Mouse (Mus musculus) lung, embryonic 14.5 days (tissue): Measurements from ENCODE around the gene Snx30. TPM values are rescaled to one million over a fixed set of nuclear protein-coding genes. Genes with fewer than 3 reads are reported as not detected.

Experiments used
- ATAC-seq: fragments of 200-750 bp; cut with Nextera tagmentation; 2 replicates; pipeline ENCODE4 v1.8.0; 2017; ENCODE audit warnings: mild to moderate bottlenecking, moderate TSS enrichment, moderate library complexity; ENCODE audit not compliant: insufficient read depth
- DNase-seq: peaks from one replicate; pipeline ENCODE4 v3.0.0-alpha.2; 2015
- H3K27ac ChIP-seq: fragments of 300-500 bp; sonication (generic); 2 replicates; pipeline ENCODE4 v1.5.1; 2014; ENCODE audit warnings: low read depth, mild to moderate bottlenecking, moderate library complexity
- H3K27me3 ChIP-seq: fragments of 300-500 bp; sonication (generic); 2 replicates; pipeline ENCODE4 v1.6.1; 2014; ENCODE audit warnings: low read length, control low read depth; ENCODE audit not compliant: insufficient read depth
- H3K36me3 ChIP-seq: fragments of 300-500 bp; sonication (generic); 2 replicates; pipeline ENCODE4 v1.6.1; 2014; ENCODE audit warnings: control low read depth; ENCODE audit not compliant: insufficient read depth
- H3K4me1 ChIP-seq: fragments of 300-500 bp; sonication (generic); 2 replicates; pipeline ENCODE4 v1.6.1; 2014; ENCODE audit warnings: antibody characterized with exemption, control low read depth; ENCODE audit not compliant: insufficient read depth
- H3K4me2 ChIP-seq: fragments of 300-500 bp; sonication (generic); 2 replicates; pipeline ENCODE4 v1.6.1; 2014; ENCODE audit warnings: mild to moderate bottlenecking
- H3K4me3 ChIP-seq: fragments of 300-500 bp; sonication (generic); 2 replicates; pipeline ENCODE4 v1.5.1; 2014; ENCODE audit warnings: low read depth, low read length
- H3K9ac ChIP-seq: fragments of 300-500 bp; sonication (generic); 2 replicates; pipeline ENCODE4 v1.6.1; 2014
- H3K9me3 ChIP-seq: fragments of 300-500 bp; sonication (generic); 2 replicates; pipeline ENCODE4 v1.6.1; 2016; ENCODE audit warnings: low read depth, low read length, control low read depth
- CTCF ChIP-seq: IDR thresholded peaks from 2 replicates; pipeline ENCODE4 v1.5.1; 2016; ENCODE audit warnings: antibody characterized with exemption, low read depth
- WGBS: fragments of 180-500 bp; shearing (Covaris S2); extraction: QIAGEN DNeasy Blood & Tissue Kit; methylation state at CpG from one replicate; pipeline ENCODE4 v1.1.7; 2014; 5-methylcytosine and 5-hydroxymethylcytosine counted together
- polyA plus RNA-seq: library from polyadenylated mRNA; unstranded; fragments of >200 nt; fragmentation: Nextera tagmentation; extraction: Ambion mirVana; gene quantifications from 2 replicates; pipeline ENCODE4 v1.2.1, GENCODE M21; 2014

Gene Snx30
- polyA plus RNA-seq, 1 experiment from 2014 or later = 10.6 TPM

DNA sequence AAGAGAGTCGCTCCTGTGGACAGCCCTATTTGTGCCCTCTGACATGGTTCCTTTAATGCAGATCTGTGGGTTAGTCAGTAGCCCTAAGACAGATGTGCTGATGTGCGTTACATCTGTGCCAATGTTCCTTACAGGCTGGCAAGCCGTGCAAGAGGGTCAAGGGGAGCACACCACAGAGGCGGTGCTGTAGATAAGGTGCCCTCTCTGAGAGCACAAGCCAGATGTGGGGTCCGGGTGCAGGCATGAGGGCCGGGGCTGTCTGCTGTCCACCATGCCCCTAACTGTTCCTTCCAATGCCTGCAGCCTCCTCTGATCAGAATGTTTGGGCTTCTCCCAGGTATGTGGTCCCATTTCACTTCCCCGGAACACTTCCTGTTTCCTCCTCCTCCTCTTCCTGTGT is 40.7 kb upstream of the Snx30 start:
- H3K4me2 ChIP-seq = peak overlapping the region; percentile 50
- peaks cover 10% of the 10 kb centered on the region for H3K4me1 ChIP-seq
- H3K36me3 ChIP-seq = no peaks in the 10 kb centered on the region
- no peaks in the 10 kb centered on the region for H3K27me3 ChIP-seq
- H3K9ac ChIP-seq = no peak overlapping the region
- no peak for TF ChIP-seq CTCF
- H3K9me3 ChIP-seq = no peaks in the 10 kb centered on the region
- H3K4me3 ChIP-seq = no peak overlapping the region
- ATAC-seq = peak; percentile 45
- no peak for DNase-seq
- peak overlapping the region; percentile 89 for H3K27ac ChIP-seq
- 29% methylated on average over 7 of the region's 7 CpGs for WGBS

DNA sequence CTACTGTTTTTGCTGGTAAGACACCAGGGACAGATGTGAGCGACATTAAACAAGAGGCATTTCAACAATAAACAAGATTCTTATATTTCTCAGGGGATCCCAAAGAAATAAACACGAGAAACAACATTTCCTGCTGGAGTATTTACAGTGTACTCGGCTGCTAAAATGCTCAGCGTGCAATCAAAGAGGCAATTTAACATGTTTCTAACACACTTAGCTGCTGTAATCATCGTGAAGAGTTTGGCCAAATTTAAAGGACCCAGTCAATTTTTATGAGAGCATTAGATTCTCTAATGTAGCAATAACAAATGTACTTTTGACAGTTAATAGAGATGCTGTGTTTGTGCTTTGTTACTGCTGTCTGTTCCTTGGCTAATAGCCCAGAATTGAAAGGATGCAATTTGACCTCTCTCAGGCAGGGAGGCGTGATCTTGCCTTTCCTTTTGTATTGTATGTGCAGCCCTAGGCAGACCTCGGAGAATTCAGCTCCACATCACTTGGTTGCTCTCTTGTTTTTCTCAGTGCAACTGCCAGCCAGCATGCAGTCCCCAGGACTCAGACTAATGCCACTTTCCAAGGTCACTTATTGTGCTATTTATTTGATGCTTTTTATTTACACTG is 40.1 kb upstream of the Snx30 start:
- TF ChIP-seq CTCF = no peak
- no peaks in the 10 kb centered on the region for H3K9me3 ChIP-seq
- no peaks in the 10 kb centered on the region for H3K27me3 ChIP-seq
- WGBS = 19% methylated on average over 7 of the region's 7 CpGs
- H3K4me1 ChIP-seq = peaks cover 6% of the 10 kb centered on the region
- H3K36me3 ChIP-seq = peaks cover 4% of the 10 kb centered on the region
- H3K9ac ChIP-seq = no peak overlapping the region
- H3K27ac ChIP-seq = peak overlapping the region; percentile 89
- no peak overlapping the region for H3K4me3 ChIP-seq
- DNase-seq (peak; percentile 93), ATAC-seq (peak; percentile 86)
- peak overlapping the region; percentile 50 for H3K4me2 ChIP-seq

- Histone ChIP-seq H3K4me1 (peaks cover 4% of the 10 kb centered on the region; the same call in 1 of the 2 replicates), H3K4me3 (no peak overlapping the region), H3K27me3 (no peaks in the 10 kb centered on the region), H3K9me3 (no peaks in the 10 kb centered on the region), H3K9ac (no peak overlapping the region), H3K27ac (no peak overlapping the region), H3K36me3 (peaks cover 21% of the 10 kb centered on the region), H3K4me2 (no peak overlapping the region)
- DNase-seq (no peak), ATAC-seq (no peak)
- TF ChIP-seq CTCF = no peak
- 75% methylated on average over 2 of the region's 2 CpGs for WGBS
Measured at GRCm38 (mm10) chr4:59767717-59768116, 37.9 kb upstream of the Snx30 start.

DNA sequence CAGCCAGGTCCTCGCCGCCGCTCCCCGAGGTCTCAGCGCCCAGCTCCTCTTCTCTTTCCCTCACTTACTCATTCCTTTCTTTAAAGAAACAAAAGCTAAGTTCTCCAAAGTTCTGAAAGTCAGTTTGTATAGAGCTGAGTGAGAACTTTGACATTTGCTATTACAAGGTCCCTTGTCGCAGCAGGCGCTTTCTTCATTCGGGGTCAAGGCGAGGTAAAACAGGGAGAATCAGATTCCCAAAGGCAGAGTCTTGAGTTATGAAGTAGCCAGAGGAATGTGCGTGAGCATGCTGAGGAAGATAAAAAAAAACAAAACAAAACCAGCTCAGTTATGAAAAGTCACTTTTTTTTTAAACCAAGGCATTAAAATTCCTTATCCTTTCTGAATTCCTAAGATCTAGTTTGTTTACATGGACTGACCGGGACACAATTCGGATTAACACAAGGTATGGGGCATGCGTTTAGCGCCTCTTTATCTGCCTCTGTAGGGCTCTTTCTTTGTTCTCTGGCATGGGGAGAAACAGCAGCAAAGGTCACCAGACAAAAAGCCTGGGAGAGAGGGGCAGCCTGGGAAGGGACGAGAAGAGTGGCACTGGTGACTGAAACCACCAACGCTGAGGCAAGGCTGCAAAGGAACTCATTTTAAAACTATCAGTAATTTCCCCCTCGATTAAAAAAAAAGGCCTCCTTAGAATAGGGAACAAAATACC is 33.3 kb upstream of the Snx30 start:
- H3K27me3 ChIP-seq = no peaks in the 10 kb centered on the region
- ATAC-seq = no peak
- no peak overlapping the region for H3K4me3 ChIP-seq
- H3K9me3 ChIP-seq = no peaks in the 10 kb centered on the region
- peak; percentile 41 for DNase-seq
- 49% methylated on average over 17 of the region's 17 CpGs for WGBS
- no peak for TF ChIP-seq CTCF
- no peak overlapping the region for H3K4me2 ChIP-seq
- H3K27ac ChIP-seq = peak overlapping the region; percentile 63; the same call in 1 of the 2 replicates
- H3K9ac ChIP-seq = no peak overlapping the region
- no peaks in the 10 kb centered on the region for H3K4me1 ChIP-seq
- H3K36me3 ChIP-seq = peaks cover 43% of the 10 kb centered on the region

GRCm38 (mm10) chr4:59777828-59778227 is 27.8 kb upstream of the Snx30 start:
- no peak for TF ChIP-seq CTCF
- H3K9ac ChIP-seq = no peak overlapping the region
- no peak for ATAC-seq
- no peak for DNase-seq
- no peaks in the 10 kb centered on the region for H3K27me3 ChIP-seq
- WGBS = 72% methylated on average over 3 of the region's 3 CpGs
- H3K9me3 ChIP-seq = no peaks in the 10 kb centered on the region
- H3K4me1 ChIP-seq = 0 out of 2 replicates have a peak, but pooled peaks cover 3% of the 10 kb centered on the region
- H3K4me2 ChIP-seq = no peak overlapping the region
- H3K27ac ChIP-seq = no peak overlapping the region
- H3K36me3 ChIP-seq = peaks cover 38% of the 10 kb centered on the region
- H3K4me3 ChIP-seq = no peak overlapping the region

GRCm38 (mm10) chr4:59780568-59780967 is 25.1 kb upstream of the Snx30 start:
- WGBS = 7% methylated on average over 1 of the region's 1 CpGs
- no peaks in the 10 kb centered on the region for H3K27me3 ChIP-seq
- no peak overlapping the region for H3K27ac ChIP-seq
- no peak overlapping the region for H3K4me3 ChIP-seq
- no peak overlapping the region for H3K4me2 ChIP-seq
- peaks cover 18% of the 10 kb centered on the region; the same call in 1 of the 2 replicates for H3K36me3 ChIP-seq
- ATAC-seq (no peak), DNase-seq (peak; percentile 79)
- H3K9ac ChIP-seq = no peak overlapping the region
- no peaks in the 10 kb centered on the region for H3K9me3 ChIP-seq
- 0 out of 2 replicates have a peak, but pooled peaks cover 3% of the 10 kb centered on the region for H3K4me1 ChIP-seq
- TF ChIP-seq CTCF = peak; percentile 60
